Mouse (Mus musculus) limb, embryonic 13.5 days (tissue): ENCODE measurements around the gene Grm8. TPM values are rescaled to one million over a fixed set of nuclear protein-coding genes. Genes with fewer than 3 reads are reported as not detected.
A peak's percentile ranks its signal among the peaks of the same experiment; 100 is the strongest.

ENCODE experiments used
- ATAC-seq: fragments of 200-750 bp; cut with Nextera tagmentation; 2 replicates; pipeline ENCODE4 v1.8.0; 2017; ENCODE audit warnings: low read depth, moderate number of reproducible peaks, moderate TSS enrichment; ENCODE audit not compliant: low FRiP score
- H3K27ac ChIP-seq: fragments of 300-500 bp; sonication (generic); 2 replicates; pipeline ENCODE4 v1.5.1; 2015; ENCODE audit warnings: inconsistent platforms, mild to moderate bottlenecking, moderate library complexity
- H3K27me3 ChIP-seq: fragments of 300-500 bp; sonication (generic); 2 replicates; pipeline ENCODE4 v1.6.1; 2015; ENCODE audit warnings: mild to moderate bottlenecking, inconsistent platforms
- H3K36me3 ChIP-seq: fragments of 300-500 bp; sonication (generic); 2 replicates; pipeline ENCODE4 v1.6.1; 2015; ENCODE audit warnings: inconsistent platforms, mild to moderate bottlenecking, moderate library complexity
- H3K4me1 ChIP-seq: fragments of 300-500 bp; sonication (generic); 2 replicates; pipeline ENCODE4 v1.6.1; 2015; ENCODE audit warnings: inconsistent platforms
- H3K4me2 ChIP-seq: fragments of 300-500 bp; sonication (generic); replicated peaks from 2 replicates; pipeline ENCODE4 v1.6.1; 2015; ENCODE audit warnings: inconsistent platforms, mild to moderate bottlenecking, moderate library complexity
- H3K4me3 ChIP-seq: fragments of 300-500 bp; sonication (generic); 2 replicates; pipeline ENCODE4 v1.5.1; 2015; ENCODE audit warnings: moderate library complexity, mild to moderate bottlenecking, inconsistent platforms
- H3K9ac ChIP-seq: fragments of 300-500 bp; sonication (generic); 2 replicates; pipeline ENCODE4 v1.6.1; 2015; ENCODE audit warnings: mild to moderate bottlenecking, inconsistent platforms
- H3K9me3 ChIP-seq: fragments of 300-500 bp; sonication (generic); 2 replicates; pipeline ENCODE4 v1.6.1; 2016; ENCODE audit warnings: inconsistent platforms
- WGBS: fragments of 180-500 bp; shearing (Covaris S2); methylation state at CpG from one replicate; pipeline ENCODE4 v1.1.7; 2015; 5-methylcytosine and 5-hydroxymethylcytosine counted together
- polyA plus RNA-seq: library from polyadenylated mRNA; unstranded; fragments of >200 nt; fragmentation: Nextera tagmentation; extraction: Ambion mirVana; gene quantifications from 2 replicates; pipeline ENCODE4 v1.2.1, GENCODE M21; 2015

Gene Grm8
- polyA plus RNA-seq, 1 experiment from 2014 or later: 1.5 TPM

DNA sequence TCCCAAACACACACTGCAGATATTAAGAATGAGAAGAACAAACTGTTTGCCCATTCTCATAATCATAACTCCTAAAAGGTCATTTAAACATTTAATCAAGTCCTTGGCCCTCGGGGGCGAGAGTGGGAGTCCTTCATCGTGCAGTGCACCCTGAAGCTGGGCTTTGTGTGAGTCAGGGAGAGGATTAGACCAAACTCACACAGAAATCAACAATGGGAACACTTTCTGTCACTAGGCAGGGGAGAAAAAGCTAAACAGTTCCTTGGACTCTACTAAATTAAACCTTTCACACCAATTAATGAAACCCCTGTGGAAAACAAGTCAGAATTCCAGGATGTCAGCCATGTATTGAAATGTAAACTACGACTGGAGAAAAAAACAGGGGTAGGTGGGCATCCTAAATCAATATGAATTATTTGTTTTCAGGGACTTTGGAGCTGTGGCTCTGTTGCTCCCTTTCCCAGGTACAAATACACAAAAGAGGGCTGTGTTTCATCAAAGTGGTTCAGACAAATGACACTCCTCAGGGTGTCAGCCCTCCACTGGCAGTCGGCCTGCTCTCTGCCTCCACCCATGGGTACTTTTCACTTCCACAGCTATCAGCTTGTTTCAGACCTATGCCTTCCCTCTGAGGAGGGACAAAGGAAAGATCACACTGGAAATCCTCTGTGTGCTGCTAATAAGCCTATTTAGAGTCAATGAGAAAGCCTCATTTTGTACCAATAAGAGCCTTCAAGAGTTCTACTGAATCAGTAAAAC lies 389.1 kb downstream of the Grm8 start:
- Histone ChIP-seq H3K27me3 (no peaks in the 10 kb centered on the region), H3K36me3 (no peaks in the 10 kb centered on the region), H3K4me2 (no peak overlapping the region), H3K4me1 (no peaks in the 10 kb centered on the region), H3K9me3 (no peaks in the 10 kb centered on the region), H3K4me3 (no peak overlapping the region), H3K27ac (no peak overlapping the region), H3K9ac (no peak overlapping the region)
- WGBS: 49% methylated on average over 5 of the region's 5 CpGs
- no peak for ATAC-seq

DNA sequence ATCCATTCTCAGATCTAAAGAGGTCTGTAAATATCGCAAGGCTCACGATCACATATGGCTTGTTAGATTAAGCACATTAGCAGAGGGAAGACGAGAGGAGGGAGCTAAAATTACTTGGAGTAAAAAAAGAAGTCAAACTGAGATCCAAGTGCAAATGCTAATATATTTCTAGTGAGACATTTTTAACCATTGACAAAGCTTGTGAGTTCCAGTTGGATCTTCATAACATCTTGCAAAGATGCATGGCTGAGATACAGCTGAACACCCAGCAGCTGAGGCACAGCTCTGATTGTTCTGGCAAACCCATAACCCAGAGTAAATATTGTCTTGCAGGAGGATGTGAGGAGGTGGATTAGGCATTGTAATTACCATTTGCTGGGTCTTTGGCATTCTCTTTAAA lies 445.6 kb downstream of the Grm8 start:
- no peaks in the 10 kb centered on the region for H3K4me1 ChIP-seq
- 72% methylated on average over 3 of the region's 3 CpGs for WGBS
- ATAC-seq: no peak
- no peak overlapping the region for H3K9ac ChIP-seq
- no peaks in the 10 kb centered on the region for H3K27me3 ChIP-seq
- H3K9me3 ChIP-seq: no peaks in the 10 kb centered on the region
- H3K27ac ChIP-seq: no peak overlapping the region
- no peaks in the 10 kb centered on the region for H3K36me3 ChIP-seq
- H3K4me3 ChIP-seq: no peak overlapping the region
- no peak overlapping the region for H3K4me2 ChIP-seq

DNA sequence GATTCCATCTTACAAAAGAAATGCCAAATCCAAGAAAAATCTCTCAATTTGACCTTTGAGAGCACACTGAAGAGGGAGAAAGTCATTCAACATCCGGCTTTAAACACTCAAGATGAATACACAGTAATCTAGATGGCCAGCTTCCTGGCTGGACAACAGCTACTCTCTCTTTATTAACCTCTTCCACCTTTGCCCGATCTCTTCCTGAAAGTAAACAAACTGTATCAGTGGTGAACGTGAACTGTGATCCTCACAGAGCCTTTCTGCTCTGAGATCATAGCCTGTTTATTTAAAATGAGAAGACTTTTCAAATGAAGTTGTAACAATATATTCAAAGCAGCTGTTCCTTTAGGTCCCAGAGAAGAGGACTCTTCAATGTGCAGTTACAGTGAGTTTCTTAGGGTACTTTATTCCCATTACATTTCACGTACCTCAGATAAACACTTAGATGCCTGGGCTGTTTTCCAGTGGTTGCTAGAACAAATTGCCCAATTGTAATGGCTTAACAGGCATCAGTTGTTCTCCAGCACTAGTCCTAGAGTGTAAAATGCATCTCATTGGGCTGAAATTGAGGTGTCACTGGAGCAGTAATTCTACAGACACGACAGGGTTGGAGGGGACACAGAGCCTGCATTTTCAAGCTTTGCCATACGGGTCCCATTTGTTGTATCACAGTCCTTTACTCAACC lies 473.1 kb downstream of the Grm8 start:
- H3K27ac ChIP-seq: no peak overlapping the region
- no peak overlapping the region for H3K9ac ChIP-seq
- no peaks in the 10 kb centered on the region for H3K9me3 ChIP-seq
- 54% methylated on average over 6 of the region's 6 CpGs for WGBS
- no peak overlapping the region for H3K4me3 ChIP-seq
- H3K27me3 ChIP-seq: no peaks in the 10 kb centered on the region
- H3K4me1 ChIP-seq: no peaks in the 10 kb centered on the region
- H3K4me2 ChIP-seq: no peak overlapping the region
- no peak for ATAC-seq
- no peaks in the 10 kb centered on the region for H3K36me3 ChIP-seq

DNA sequence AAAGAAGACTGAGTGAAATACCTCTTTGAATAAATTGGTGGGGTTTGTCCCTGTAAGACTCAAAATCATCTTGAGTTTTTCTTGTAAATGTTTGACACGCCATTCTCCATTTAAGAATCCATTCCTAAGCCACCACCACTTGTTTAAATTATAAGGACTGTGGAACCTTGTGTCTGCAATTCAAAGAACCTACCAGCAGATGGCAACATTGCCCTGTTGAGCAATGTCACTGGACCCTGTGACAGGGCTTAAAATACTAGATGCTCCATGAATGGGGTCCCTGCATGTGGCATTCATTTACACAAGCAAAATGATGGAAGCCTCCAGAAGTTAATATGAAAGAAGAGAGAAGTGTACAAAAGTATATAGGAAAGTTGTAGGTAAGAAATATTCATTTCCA lies 477.5 kb downstream of the Grm8 start:
- H3K27ac ChIP-seq: no peak overlapping the region
- WGBS: 56% methylated on average over 1 of the region's 1 CpGs
- 0 out of 2 replicates have a peak, but pooled peaks have one; percentile 36 for ATAC-seq
- H3K9ac ChIP-seq: no peak overlapping the region
- H3K4me1 ChIP-seq: no peaks in the 10 kb centered on the region
- H3K4me2 ChIP-seq: no peak overlapping the region
- no peaks in the 10 kb centered on the region for H3K9me3 ChIP-seq
- no peaks in the 10 kb centered on the region for H3K27me3 ChIP-seq
- H3K4me3 ChIP-seq: no peak overlapping the region
- H3K36me3 ChIP-seq: no peaks in the 10 kb centered on the region

DNA sequence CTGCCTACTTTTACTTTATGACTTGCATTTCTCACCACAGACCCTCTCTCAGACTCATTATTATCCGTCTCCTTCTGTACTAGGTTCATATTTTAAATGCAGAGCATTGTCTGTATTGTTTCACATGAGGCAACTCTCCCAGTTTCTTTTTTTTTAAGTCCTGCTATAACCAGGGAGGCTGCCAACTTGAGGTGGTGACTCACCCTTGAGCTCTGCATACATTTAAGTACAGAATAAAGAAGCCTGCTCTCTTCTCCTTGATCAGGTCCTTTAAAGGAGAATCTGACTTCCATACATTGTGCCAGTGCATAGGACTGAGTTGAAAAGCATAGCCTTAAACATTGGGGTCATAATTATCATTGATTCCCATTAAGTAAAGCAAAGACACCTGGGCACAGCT lies 488.5 kb downstream of the Grm8 start:
- Histone ChIP-seq H3K9me3 (no peaks in the 10 kb centered on the region), H3K9ac (no peak overlapping the region), H3K27ac (no peak overlapping the region), H3K4me2 (no peak overlapping the region), H3K4me3 (no peak overlapping the region), H3K27me3 (no peaks in the 10 kb centered on the region), H3K36me3 (no peaks in the 10 kb centered on the region), H3K4me1 (0 out of 2 replicates have a peak, but pooled peaks cover 2% of the 10 kb centered on the region)
- ATAC-seq: no peak
- WGBS: 64% methylated on average over 1 of the region's 1 CpGs

DNA sequence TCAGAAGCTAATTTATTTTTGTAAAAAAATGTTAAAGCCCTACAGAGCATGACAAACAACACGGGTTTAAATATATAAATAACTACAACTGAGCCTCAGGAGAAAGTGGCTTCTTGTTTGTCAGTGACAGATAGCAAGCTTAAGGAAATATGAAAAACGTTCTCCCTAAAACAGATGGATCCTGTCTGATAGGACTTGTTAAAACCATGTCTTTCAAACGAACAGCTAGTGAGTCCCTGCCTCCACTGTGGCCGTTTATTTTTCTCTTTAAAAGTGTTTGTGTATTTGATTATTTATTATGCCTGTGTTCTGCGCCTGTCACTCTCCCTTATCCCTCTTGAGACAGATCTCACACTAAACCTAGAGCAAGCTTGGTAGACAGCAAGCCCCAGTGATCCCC lies 489.9 kb downstream of the Grm8 start:
- H3K36me3 ChIP-seq: no peaks in the 10 kb centered on the region
- H3K27me3 ChIP-seq: no peaks in the 10 kb centered on the region
- no peaks in the 10 kb centered on the region for H3K9me3 ChIP-seq
- H3K4me2 ChIP-seq: no peak overlapping the region
- H3K4me1 ChIP-seq: 0 out of 2 replicates have a peak, but pooled peaks cover 2% of the 10 kb centered on the region
- no peak for ATAC-seq
- no peak overlapping the region for H3K4me3 ChIP-seq
- no peak overlapping the region for H3K27ac ChIP-seq
- H3K9ac ChIP-seq: no peak overlapping the region
- 67% methylated on average over 5 of the region's 5 CpGs for WGBS

DNA sequence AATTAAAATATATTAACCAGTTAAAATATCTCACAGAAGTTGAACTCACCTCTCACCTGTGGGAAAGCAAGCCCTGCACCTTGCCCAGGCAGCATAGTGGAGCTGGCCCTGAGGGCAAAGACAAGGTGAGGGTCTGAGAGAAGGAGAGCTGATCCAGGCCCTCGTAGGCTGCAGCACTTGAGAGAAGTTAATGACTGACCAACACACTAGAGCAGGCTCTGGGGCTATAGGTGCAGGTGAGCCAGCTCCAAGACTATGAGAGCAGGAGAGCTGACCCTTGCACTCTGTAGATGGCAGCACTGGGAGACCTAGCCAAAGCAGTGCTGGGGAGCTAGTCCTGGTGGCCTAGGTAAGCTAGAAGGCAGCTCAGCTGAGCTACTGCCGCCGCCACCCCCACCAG lies 499.1 kb downstream of the Grm8 start:
- no peaks in the 10 kb centered on the region for H3K27me3 ChIP-seq
- no peaks in the 10 kb centered on the region for H3K36me3 ChIP-seq
- no peaks in the 10 kb centered on the region for H3K9me3 ChIP-seq
- H3K4me2 ChIP-seq: no peak overlapping the region
- no peak overlapping the region for H3K27ac ChIP-seq
- H3K4me1 ChIP-seq: no peaks in the 10 kb centered on the region
- H3K9ac ChIP-seq: no peak overlapping the region
- 67% methylated on average over 3 of the region's 3 CpGs for WGBS
- no peak for ATAC-seq
- no peak overlapping the region for H3K4me3 ChIP-seq

DNA sequence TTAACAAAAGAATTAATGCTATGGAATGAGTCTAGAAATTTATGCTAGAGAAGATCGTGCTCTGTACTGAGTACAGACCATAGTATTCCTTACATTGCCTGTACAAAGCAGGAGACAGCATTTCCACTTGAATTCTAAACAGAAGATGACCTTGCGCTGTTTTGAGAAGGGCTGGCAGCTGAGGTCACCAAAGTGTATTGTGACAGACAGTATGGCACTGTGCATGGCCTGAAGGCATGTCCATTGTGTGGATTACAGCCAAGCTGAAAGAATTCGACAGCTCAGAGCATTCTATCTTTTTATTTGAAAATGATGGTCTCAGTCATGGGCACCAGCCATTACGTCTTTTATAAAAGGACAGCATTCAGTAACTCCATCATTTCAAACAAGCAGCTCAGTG lies 517.5 kb downstream of the Grm8 start:
- H3K4me3 ChIP-seq: no peak overlapping the region
- no peaks in the 10 kb centered on the region for H3K27me3 ChIP-seq
- H3K36me3 ChIP-seq: no peaks in the 10 kb centered on the region
- 78% methylated on average over 4 of the region's 4 CpGs for WGBS
- H3K4me2 ChIP-seq: no peak overlapping the region
- H3K9ac ChIP-seq: no peak overlapping the region
- no peaks in the 10 kb centered on the region for H3K4me1 ChIP-seq
- no peak for ATAC-seq
- H3K9me3 ChIP-seq: no peaks in the 10 kb centered on the region
- no peak overlapping the region for H3K27ac ChIP-seq

DNA sequence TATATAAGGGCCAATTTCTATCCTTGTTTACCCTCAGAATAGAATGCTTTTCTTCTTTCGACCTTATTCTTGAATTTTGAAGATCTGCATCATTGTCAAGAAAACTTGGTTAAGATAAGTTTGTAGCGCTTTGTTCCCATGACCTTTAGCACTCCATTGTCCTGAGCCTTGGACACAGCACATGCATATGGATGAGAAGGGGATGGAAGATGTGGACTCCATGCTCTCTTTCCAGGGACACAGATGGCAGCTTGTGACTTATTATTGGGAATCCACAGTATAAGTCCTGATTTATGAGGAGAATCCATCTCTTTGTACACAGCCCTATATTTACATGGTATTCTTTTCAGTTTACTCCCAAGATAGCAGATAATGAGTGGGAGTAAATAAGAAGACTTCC lies 554.5 kb downstream of the Grm8 start:
- 86% methylated on average over 2 of the region's 2 CpGs for WGBS
- no peaks in the 10 kb centered on the region for H3K27me3 ChIP-seq
- no peak overlapping the region for H3K4me3 ChIP-seq
- H3K27ac ChIP-seq: no peak overlapping the region
- H3K9ac ChIP-seq: no peak overlapping the region
- H3K36me3 ChIP-seq: no peaks in the 10 kb centered on the region
- H3K4me2 ChIP-seq: no peak overlapping the region
- no peaks in the 10 kb centered on the region for H3K4me1 ChIP-seq
- no peaks in the 10 kb centered on the region for H3K9me3 ChIP-seq
- no peak for ATAC-seq

DNA sequence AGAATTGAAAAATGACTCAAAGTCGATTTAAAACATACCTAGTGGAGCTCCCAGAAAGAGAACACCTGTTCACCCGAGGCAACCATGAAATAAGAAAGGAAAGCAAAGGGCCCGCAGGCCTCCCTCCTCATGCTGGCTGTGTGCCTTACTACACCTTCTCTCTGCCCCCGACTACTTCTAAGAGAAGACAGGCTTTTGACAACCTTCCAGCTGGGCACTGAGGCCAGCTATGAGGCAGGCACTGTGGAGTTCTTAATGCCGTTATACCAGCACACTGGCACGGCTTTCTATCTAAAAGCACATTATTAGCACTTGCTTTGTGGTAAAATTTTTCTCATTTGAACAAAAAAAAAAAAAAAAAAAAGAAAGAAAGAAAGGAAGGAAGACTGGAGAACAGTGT lies 589.5 kb downstream of the Grm8 start:
- H3K4me1 ChIP-seq: no peaks in the 10 kb centered on the region
- no peak overlapping the region for H3K9ac ChIP-seq
- no peak overlapping the region for H3K27ac ChIP-seq
- no peak overlapping the region for H3K4me3 ChIP-seq
- no peaks in the 10 kb centered on the region for H3K36me3 ChIP-seq
- no peaks in the 10 kb centered on the region for H3K27me3 ChIP-seq
- 73% methylated on average over 6 of the region's 6 CpGs for WGBS
- H3K4me2 ChIP-seq: no peak overlapping the region
- ATAC-seq: no peak
- no peaks in the 10 kb centered on the region for H3K9me3 ChIP-seq

DNA sequence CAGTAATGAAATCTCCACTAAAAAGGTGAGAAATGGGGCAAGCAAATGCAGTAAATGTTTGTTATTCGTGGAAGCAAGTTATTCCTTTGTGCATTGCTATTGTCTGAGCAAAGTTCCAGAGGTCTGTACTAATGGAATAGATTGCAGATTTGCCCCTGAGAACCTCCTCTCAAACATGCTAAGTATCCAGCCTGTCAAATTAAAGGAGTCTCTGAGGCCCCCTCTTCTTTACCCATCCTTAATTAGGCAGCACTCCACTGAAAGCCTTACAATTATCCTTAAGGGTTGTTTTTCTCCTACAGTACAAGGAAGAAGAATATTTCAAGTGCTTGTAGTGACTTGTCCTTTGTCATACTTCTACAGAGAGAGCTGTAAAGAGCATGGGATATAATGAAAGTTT lies 617.4 kb downstream of the Grm8 start:
- Histone ChIP-seq H3K27me3 (no peaks in the 10 kb centered on the region), H3K36me3 (no peaks in the 10 kb centered on the region), H3K4me1 (no peaks in the 10 kb centered on the region), H3K4me3 (no peak overlapping the region), H3K4me2 (no peak overlapping the region), H3K27ac (no peak overlapping the region), H3K9me3 (no peaks in the 10 kb centered on the region), H3K9ac (no peak overlapping the region)
- 70% methylated on average over 1 of the region's 1 CpGs for WGBS
- ATAC-seq: no peak

DNA sequence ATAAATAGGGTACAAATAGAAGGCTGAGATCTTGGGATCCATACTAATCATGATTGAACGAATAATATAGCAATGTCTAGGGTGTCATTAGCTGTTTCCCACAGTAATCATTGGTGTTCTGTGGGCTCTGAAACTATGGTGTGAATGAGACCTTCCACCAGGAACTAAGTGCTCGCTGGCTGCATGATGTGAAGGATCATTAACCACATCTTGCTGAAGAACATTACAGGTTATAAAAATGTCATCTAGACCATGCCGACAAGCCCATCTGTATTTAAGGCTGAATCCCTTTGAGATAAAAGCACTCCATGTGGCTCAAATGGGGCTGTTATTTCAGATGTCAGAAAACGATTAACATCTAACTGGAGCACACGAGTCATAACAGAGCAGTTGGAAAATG lies 674.0 kb downstream of the Grm8 start:
- no peaks in the 10 kb centered on the region for H3K36me3 ChIP-seq
- no peak overlapping the region for H3K4me2 ChIP-seq
- H3K4me1 ChIP-seq: no peaks in the 10 kb centered on the region
- no peaks in the 10 kb centered on the region for H3K27me3 ChIP-seq
- no peaks in the 10 kb centered on the region for H3K9me3 ChIP-seq
- WGBS: 39% methylated on average over 5 of the region's 5 CpGs
- no peak overlapping the region for H3K4me3 ChIP-seq
- H3K9ac ChIP-seq: no peak overlapping the region
- ATAC-seq: no peak
- no peak overlapping the region for H3K27ac ChIP-seq

DNA sequence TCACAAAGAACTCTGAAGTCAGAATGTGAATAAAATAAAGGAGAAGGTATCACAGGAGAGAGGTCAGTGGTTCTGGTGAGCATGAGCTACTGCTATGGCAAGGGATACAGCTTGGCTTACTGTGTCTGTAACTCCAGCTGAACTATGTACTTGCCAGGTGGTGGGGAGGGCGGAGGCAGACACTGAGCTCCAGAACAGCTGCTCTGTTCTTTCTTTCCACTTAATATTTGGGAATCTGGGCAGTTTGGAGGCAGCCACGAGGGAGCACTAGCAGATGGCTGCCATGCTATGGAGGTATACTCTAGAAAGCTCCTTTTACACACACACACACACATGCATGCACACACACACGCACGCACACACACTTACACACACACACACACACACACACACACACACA lies 726.5 kb downstream of the Grm8 start:
- ATAC-seq: peak; percentile 59
- Histone ChIP-seq H3K9ac (no peak overlapping the region), H3K27ac (no peak overlapping the region)

More for the DNA sequence above, 726.5 kb downstream of the Grm8 start:
- Histone ChIP-seq H3K4me1 (no peaks in the 10 kb centered on the region), H3K4me3 (no peak overlapping the region), H3K36me3 (no peaks in the 10 kb centered on the region), H3K9me3 (no peaks in the 10 kb centered on the region), H3K4me2 (no peak overlapping the region), H3K27me3 (no peaks in the 10 kb centered on the region)
- WGBS: 76% methylated on average over 4 of the region's 4 CpGs
